6 mouse cellular contexts compared by ENCODE assay signal in the genomic region with DNA sequence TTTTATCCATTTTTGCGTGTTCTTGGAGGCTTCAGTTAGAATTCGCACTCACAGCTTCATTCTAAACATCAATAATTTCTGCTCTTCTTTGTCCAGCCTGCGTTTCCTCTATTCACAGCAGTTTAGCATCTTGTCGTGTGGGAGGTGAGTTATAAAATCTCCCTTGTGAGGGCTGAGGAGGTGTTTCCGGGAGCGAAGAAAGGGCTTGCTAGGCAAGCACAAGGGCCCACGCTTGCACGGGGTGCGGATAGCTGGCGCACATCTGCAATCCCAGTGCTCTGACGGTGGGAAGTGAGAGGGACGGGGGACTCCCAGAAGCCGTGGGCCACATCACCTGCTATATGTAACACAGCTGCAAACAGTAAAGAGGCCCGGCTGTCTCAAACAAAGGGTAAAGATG.
"Had no signal": no experiment of that assay in that cellular context is flagged by ENCODE, and none has a peak within 500 bp of the region (broad histone marks: within the 10 kb centered on the region; RNA-seq: fewer than 3 reads in every experiment).

No protein-coding gene starts in this region.

- ATAC-seq: intestine, postnatal 0 days; liver, embryonic 12.5 days; midbrain, embryonic 13.5 days; midbrain, embryonic 16.5 days had no signal

- DNase-seq: layer of hippocampus, adult 9-11 months; thymus, adult 18-20 months had no signal
